Mouse (Mus musculus): ENCODE results near the gene Glg1. TPM values are rescaled to one million over a fixed set of nuclear protein-coding genes. Genes with fewer than 3 reads are reported as not detected.
A peak's percentile ranks its signal among the peaks of the same experiment; 100 is the strongest.
"Not testable (repeated sequence)": the region's sequence is repeated elsewhere in the genome, so short reads cannot be mapped to it uniquely, and the experiment has no call there.

Gene Glg1
- 104 and 109 TPM in 2 replicates for polyA plus RNA-seq (2016; fragmentation: Nextera tagmentation; extraction: Ambion mirVana)

- H3K9ac ChIP-seq = peak within 1 kb of the TSS; percentile 87
- peaks cover 6% of the 10 kb centered on the region for H3K4me1 ChIP-seq
- no peaks in the 10 kb centered on the region for H3K9me3 ChIP-seq (replicated peaks)
- H3K4me3 ChIP-seq = peak within 1 kb of the TSS; percentile 78
- ATAC-seq (ENCODE audit: low FRiP score) = peak; percentile 95
- no peaks in the 10 kb centered on the region for H3K27me3 ChIP-seq
- H3K36me3 ChIP-seq = no peaks in the 10 kb centered on the region; the same call in 1 of the 2 replicates
- peak within 1 kb of the TSS; percentile 98 for H3K27ac ChIP-seq
- under 1% methylated on average over 76 of the region's 76 CpGs for WGBS
- peak within 1 kb of the TSS; percentile 57 for H3K4me2 ChIP-seq (replicated peaks)
These were observed at the start of gene Glg1 for GRCm38 (mm10) chr8:111258631-111259407. Gene Glg1, minus strand, starts transcription at chr8:111259216.

- ATAC-seq (ENCODE audit: low FRiP score) = no peak
- no peak overlapping the region for H3K4me2 ChIP-seq (replicated peaks)
- 40% methylated on average over 5 of the region's 5 CpGs for WGBS
These were observed 46.2 kb upstream of the Glg1 start for GRCm38 (mm10) chr8:111305031-111305730.

GRCm38 (mm10) chr8:111304359-111304758 is 45.3 kb upstream of the Glg1 start:
- Histone ChIP-seq H3K9me3 (replicated peaks) (no peaks in the 10 kb centered on the region), H3K27ac (no peak overlapping the region), H3K4me3 (no peak overlapping the region), H3K27me3 (no peaks in the 10 kb centered on the region), H3K9ac (no peak overlapping the region), H3K4me1 (0 out of 2 replicates have a peak, but pooled peaks cover 2% of the 10 kb centered on the region), H3K4me2 (replicated peaks) (no peak overlapping the region), H3K36me3 (no peaks in the 10 kb centered on the region)
- ATAC-seq (ENCODE audit: low FRiP score) = no peak
- WGBS = 87% methylated on average over 3 of the region's 3 CpGs

More at GRCm38 (mm10) chr8:111305031-111305730, 46.2 kb upstream of the Glg1 start:
- Histone ChIP-seq H3K9ac (no peak overlapping the region), H3K4me3 (no peak overlapping the region), H3K4me1 (no peaks in the 10 kb centered on the region), H3K27me3 (no peaks in the 10 kb centered on the region), H3K9me3 (replicated peaks) (no peaks in the 10 kb centered on the region), H3K27ac (no peak overlapping the region), H3K36me3 (no peaks in the 10 kb centered on the region)

- not testable (repeated sequence) for H3K9ac ChIP-seq; H3K9me3 ChIP-seq (replicated peaks); H3K27ac ChIP-seq; ATAC-seq (ENCODE audit: low FRiP score); H3K4me2 ChIP-seq (replicated peaks); H3K36me3 ChIP-seq; H3K27me3 ChIP-seq; H3K4me3 ChIP-seq
- H3K4me1 ChIP-seq = peaks cover 10% of the 10 kb centered on the region
- 79% methylated on average over 5 of the region's 5 CpGs for WGBS
These were observed 44.2 kb upstream of the Glg1 start for GRCm38 (mm10) chr8:111303076-111303803.

- Histone ChIP-seq H3K9ac (no peak overlapping the region), H3K27ac (no peak overlapping the region)
- 65% methylated on average over 11 of the region's 11 CpGs for WGBS
These were observed 41.9 kb upstream of the Glg1 start for GRCm38 (mm10) chr8:111300597-111301546.

GRCm38 (mm10) chr8:111299821-111300568 is 41.0 kb upstream of the Glg1 start, which contains the start of gene Rfwd3:
Gene Rfwd3, minus strand, starts transcription at chr8:111300222.
- H3K36me3 ChIP-seq = peaks cover 18% of the 10 kb centered on the region
- peak within 1 kb of the TSS; percentile 85 for H3K27ac ChIP-seq
- H3K9me3 ChIP-seq (replicated peaks) = no peaks in the 10 kb centered on the region
- no peaks in the 10 kb centered on the region for H3K27me3 ChIP-seq
- H3K4me3 ChIP-seq = peak within 1 kb of the TSS; percentile 94
- peaks cover 14% of the 10 kb centered on the region for H3K4me1 ChIP-seq
- under 1% methylated on average over 60 of the region's 67 CpGs for WGBS
- H3K9ac ChIP-seq = peak within 1 kb of the TSS; percentile 89
- H3K4me2 ChIP-seq (replicated peaks) = peak within 1 kb of the TSS; percentile 69
- peak; percentile 99 for ATAC-seq (ENCODE audit: low FRiP score)

More at GRCm38 (mm10) chr8:111300597-111301546, 41.9 kb upstream of the Glg1 start:
- no peak for ATAC-seq (ENCODE audit: low FRiP score)
- Histone ChIP-seq H3K27me3 (no peaks in the 10 kb centered on the region), H3K36me3 (peaks cover 11% of the 10 kb centered on the region), H3K4me3 (peak overlapping the region; percentile 94; the same call in 1 of the 2 replicates), H3K4me1 (peaks cover 14% of the 10 kb centered on the region), H3K9me3 (replicated peaks) (no peaks in the 10 kb centered on the region), H3K4me2 (replicated peaks) (peak overlapping the region; percentile 33; the same call in 1 of the 2 replicates)

- Histone ChIP-seq H3K4me1 (peaks cover 14% of the 10 kb centered on the region), H3K4me3 (peak overlapping the region; percentile 94), H3K4me2 (replicated peaks) (peak overlapping the region; percentile 69), H3K27ac (peak overlapping the region; percentile 85), H3K27me3 (no peaks in the 10 kb centered on the region), H3K9ac (peak overlapping the region; percentile 89), H3K9me3 (replicated peaks) (no peaks in the 10 kb centered on the region), H3K36me3 (peaks cover 21% of the 10 kb centered on the region)
- no peak for ATAC-seq (ENCODE audit: low FRiP score)
- under 1% methylated on average over 28 of the region's 28 CpGs for WGBS
These were observed 40.4 kb upstream of the Glg1 start for GRCm38 (mm10) chr8:111299363-111299820.

- H3K4me2 ChIP-seq (replicated peaks) = peak overlapping the region; percentile 69; the same call in 1 of the 2 replicates
- H3K9ac ChIP-seq = no peak overlapping the region
- H3K9me3 ChIP-seq (replicated peaks) = no peaks in the 10 kb centered on the region
- no peak overlapping the region for H3K27ac ChIP-seq
- WGBS = 92% methylated on average over 1 of the region's 1 CpGs
- no peak overlapping the region for H3K4me3 ChIP-seq
- H3K4me1 ChIP-seq = peaks cover 14% of the 10 kb centered on the region
- ATAC-seq (ENCODE audit: low FRiP score) = no peak
- peaks cover 34% of the 10 kb centered on the region for H3K36me3 ChIP-seq
- no peaks in the 10 kb centered on the region for H3K27me3 ChIP-seq
These were observed 39.0 kb upstream of the Glg1 start for GRCm38 (mm10) chr8:111298011-111298410.

GRCm38 (mm10) chr8:111291733-111292132 is 32.7 kb upstream of the Glg1 start:
- Histone ChIP-seq H3K4me2 (replicated peaks) (no peak overlapping the region), H3K9ac (no peak overlapping the region), H3K4me3 (no peak overlapping the region), H3K27me3 (no peaks in the 10 kb centered on the region), H3K27ac (no peak overlapping the region), H3K36me3 (peaks cover 77% of the 10 kb centered on the region), H3K4me1 (no peaks in the 10 kb centered on the region), H3K9me3 (replicated peaks) (no peaks in the 10 kb centered on the region)
- ATAC-seq (ENCODE audit: low FRiP score) = no peak
- 98% methylated on average over 7 of the region's 7 CpGs for WGBS

- WGBS = 97% methylated on average over 7 of the region's 7 CpGs
- Histone ChIP-seq H3K4me1 (no peaks in the 10 kb centered on the region), H3K36me3 (peaks cover 80% of the 10 kb centered on the region), H3K9me3 (replicated peaks) (no peaks in the 10 kb centered on the region), H3K27me3 (no peaks in the 10 kb centered on the region), H3K27ac (no peak overlapping the region), H3K9ac (no peak overlapping the region), H3K4me2 (replicated peaks) (no peak overlapping the region), H3K4me3 (no peak overlapping the region)
- no peak for ATAC-seq (ENCODE audit: low FRiP score)
These were observed 31.6 kb upstream of the Glg1 start for GRCm38 (mm10) chr8:111290586-111290985.
